Mouse (Mus musculus) forebrain, embryonic 11.5 days (tissue): ENCODE measurements at regions not wholly inside any gene's neighbourhood (a gene's known extent, or its start where the extent isn't known, plus 50 kb on each side); places are given as distances from the start of the nearest gene placed in this dataset.

ENCODE experiments used
- ATAC-seq: fragments of 200-750 bp; cut with Nextera tagmentation; replicated peaks from 2 replicates; pipeline ENCODE4 v1.8.0; 2017; ENCODE audit warnings: moderate TSS enrichment; ENCODE audit not compliant: low FRiP score
- DNase-seq: peaks from one replicate; pipeline ENCODE4 v3.0.0-alpha.2; 2017; ENCODE audit warnings: low spot score
- H3K27ac ChIP-seq: fragments of 300-500 bp; sonication (generic); 2 replicates; pipeline ENCODE4 v1.5.1; 2014; ENCODE audit warnings: low read depth, low read length
- H3K27me3 ChIP-seq: fragments of 300-500 bp; sonication (generic); 2 replicates; pipeline ENCODE4 v1.6.1; 2014; ENCODE audit warnings: mild to moderate bottlenecking, low read length, mixed read lengths; ENCODE audit not compliant: control insufficient read depth, insufficient read depth
- H3K36me3 ChIP-seq: fragments of 300-500 bp; sonication (generic); 2 replicates; pipeline ENCODE4 v1.6.1; 2014; ENCODE audit warnings: mild to moderate bottlenecking, low read length, moderate library complexity, mixed read lengths; ENCODE audit not compliant: control insufficient read depth, insufficient read depth
- H3K4me1 ChIP-seq: fragments of 300-500 bp; sonication (generic); replicated peaks from 2 replicates; pipeline ENCODE4 v1.6.1; 2014; ENCODE audit warnings: low read length, mixed read lengths; ENCODE audit not compliant: control insufficient read depth, insufficient read depth
- H3K4me2 ChIP-seq: fragments of 300-500 bp; sonication (generic); 2 replicates; pipeline ENCODE4 v1.6.1; 2014; ENCODE audit warnings: low read depth, mild to moderate bottlenecking, low read length, moderate library complexity, mixed read lengths; ENCODE audit not compliant: severe bottlenecking
- H3K4me3 ChIP-seq: fragments of 300-500 bp; sonication (generic); 2 replicates; pipeline ENCODE4 v1.5.1; 2014; ENCODE audit warnings: low read depth, low read length
- H3K9ac ChIP-seq: fragments of 300-500 bp; sonication (generic); 2 replicates; pipeline ENCODE4 v1.6.1; 2014; ENCODE audit warnings: low read length
- H3K9me3 ChIP-seq: fragments of 300-500 bp; sonication (generic); 2 replicates; pipeline ENCODE4 v1.6.1; 2016; ENCODE audit warnings: low read length, mixed read lengths; ENCODE audit not compliant: control insufficient read depth
- whole genome bisulfite sequencing: fragments of 180-500 bp; shearing (Covaris S2); extraction: QIAGEN DNeasy Blood & Tissue Kit; methylation state at CpG from one replicate; pipeline ENCODE4 v1.1.7; 2014; 5-methylcytosine and 5-hydroxymethylcytosine counted together

- DNase-seq (no peak), ATAC-seq (no peak)
- Histone ChIP-seq H3K36me3 (no peaks in the 10 kb centered on the region), H3K4me3 (no peak overlapping the region), H3K4me1 (peaks cover 12% of the 10 kb centered on the region; the same call in 1 of the 2 replicates), H3K9me3 (no peaks in the 10 kb centered on the region; the same call in 1 of the 2 replicates), H3K9ac (no peak overlapping the region), H3K4me2 (no peak overlapping the region), H3K27ac (peak overlapping the region; percentile 84; the same call in 1 of the 2 replicates), H3K27me3 (no peaks in the 10 kb centered on the region)
- 91% methylated on average over 8 of the region's 8 CpGs for WGBS
Observed at GRCm38 (mm10) chr7:73183761-73184160, 191.5 kb upstream of the Rgma start.

GRCm38 (mm10) chr7:73184208-73185070, 190.9 kb upstream of the Rgma start:
- WGBS = 85% methylated on average over 14 of the region's 14 CpGs
- ATAC-seq = 0 out of 2 replicates have a peak, but pooled peaks have one; percentile 32
- Histone ChIP-seq H3K4me3 (no peak overlapping the region), H3K36me3 (no peaks in the 10 kb centered on the region), H3K9me3 (no peaks in the 10 kb centered on the region; the same call in 1 of the 2 replicates), H3K27ac (peak overlapping the region; percentile 84), H3K27me3 (no peaks in the 10 kb centered on the region), H3K4me1 (peaks cover 12% of the 10 kb centered on the region; the same call in 1 of the 2 replicates), H3K4me2 (no peak overlapping the region), H3K9ac (peak overlapping the region; percentile 28; the same call in 1 of the 2 replicates)
- DNase-seq = no peak

GRCm38 (mm10) chr7:73185071-73185531, 190.2 kb upstream of the Rgma start:
- H3K27me3 ChIP-seq = no peaks in the 10 kb centered on the region
- H3K9me3 ChIP-seq = no peaks in the 10 kb centered on the region; the same call in 1 of the 2 replicates
- H3K4me1 ChIP-seq = peaks cover 12% of the 10 kb centered on the region; the same call in 1 of the 2 replicates
- H3K27ac ChIP-seq = peak overlapping the region; percentile 84
- no peak overlapping the region for H3K4me2 ChIP-seq
- H3K4me3 ChIP-seq = no peak overlapping the region
- ATAC-seq = peak; percentile 80
- DNase-seq = peak; percentile 68
- H3K36me3 ChIP-seq = no peaks in the 10 kb centered on the region
- WGBS = 27% methylated on average over 10 of the region's 10 CpGs
- H3K9ac ChIP-seq = peak overlapping the region; percentile 28

- peak overlapping the region; percentile 84 for H3K27ac ChIP-seq
- WGBS = 78% methylated on average over 5 of the region's 5 CpGs
- peaks cover 2% of the 10 kb centered on the region; the same call in 1 of the 2 replicates for H3K27me3 ChIP-seq
- H3K4me3 ChIP-seq = no peak overlapping the region
- no peaks in the 10 kb centered on the region; the same call in 1 of the 2 replicates for H3K9me3 ChIP-seq
- ATAC-seq = peak; percentile 26; the same call in 1 of the 2 replicates
- H3K4me2 ChIP-seq = no peak overlapping the region
- peaks cover 12% of the 10 kb centered on the region; the same call in 1 of the 2 replicates for H3K4me1 ChIP-seq
- H3K36me3 ChIP-seq = no peaks in the 10 kb centered on the region
- DNase-seq = no peak
- no peak overlapping the region; the same call in 1 of the 2 replicates for H3K9ac ChIP-seq
Observed at GRCm38 (mm10) chr7:73185591-73185990, 189.7 kb upstream of the Rgma start.

- Histone ChIP-seq H3K4me2 (no peak overlapping the region), H3K4me1 (peaks cover 20% of the 10 kb centered on the region), H3K36me3 (no peaks in the 10 kb centered on the region), H3K9me3 (no peaks in the 10 kb centered on the region; the same call in 1 of the 2 replicates), H3K4me3 (no peak overlapping the region), H3K27me3 (peaks cover 2% of the 10 kb centered on the region; the same call in 1 of the 2 replicates), H3K9ac (no peak overlapping the region), H3K27ac (no peak overlapping the region)
- WGBS = 89% methylated on average over 3 of the region's 3 CpGs
- ATAC-seq (no peak), DNase-seq (no peak)
Observed at GRCm38 (mm10) chr7:73186501-73186900, 188.8 kb upstream of the Rgma start.

DNA sequence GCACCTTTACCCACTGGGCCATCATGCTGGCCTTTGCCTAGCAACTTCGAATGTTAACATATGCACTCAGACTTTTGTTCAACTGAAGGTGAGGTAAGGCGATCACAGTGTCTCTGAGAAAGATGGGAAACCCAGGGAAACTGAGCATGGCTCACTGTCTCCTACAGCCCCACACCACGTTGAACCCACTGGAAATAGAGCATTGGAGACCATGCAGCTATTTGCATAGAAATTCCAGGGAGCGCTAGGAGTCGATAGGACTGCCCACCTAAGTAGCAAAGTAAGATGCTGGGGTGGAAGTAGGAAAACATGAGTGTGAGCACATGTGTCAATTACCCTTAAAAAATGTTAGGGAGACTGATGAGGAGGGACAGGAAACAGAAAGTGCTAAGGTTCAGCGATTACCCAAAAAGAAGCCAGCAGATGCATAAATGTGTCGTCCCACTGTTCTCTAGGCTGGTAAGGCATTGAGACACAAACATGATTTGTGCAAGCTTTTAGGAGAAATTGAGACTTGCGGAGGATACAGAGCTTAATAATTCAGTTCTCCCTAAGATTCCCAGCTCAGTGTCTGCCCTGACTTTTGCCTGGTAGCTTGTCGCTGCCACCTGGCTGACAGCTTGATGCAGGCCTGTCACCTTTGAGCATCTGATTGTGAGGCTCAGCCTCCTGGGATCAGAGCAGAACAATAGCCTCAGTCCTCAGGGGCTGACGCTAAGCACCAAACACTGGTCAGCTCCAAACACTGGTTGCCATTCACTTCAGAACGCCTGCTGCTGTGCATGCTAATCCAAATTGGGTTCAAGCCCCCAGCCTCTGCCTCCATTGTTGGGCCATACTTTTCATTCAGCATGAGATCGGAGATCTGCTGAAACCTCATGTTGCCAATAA, 183.7 kb upstream of the Rgma start:
- Histone ChIP-seq H3K4me2 (no peak overlapping the region), H3K4me3 (no peak overlapping the region), H3K27me3 (peaks cover 2% of the 10 kb centered on the region; the same call in 1 of the 2 replicates), H3K4me1 (peaks cover 18% of the 10 kb centered on the region), H3K9ac (no peak overlapping the region; the same call in 1 of the 2 replicates), H3K36me3 (no peaks in the 10 kb centered on the region), H3K9me3 (no peaks in the 10 kb centered on the region; the same call in 1 of the 2 replicates), H3K27ac (peak overlapping the region; percentile 65)
- DNase-seq (peak; percentile 77), ATAC-seq (peak; percentile 92)
- 19% methylated on average over 12 of the region's 12 CpGs for WGBS

- Histone ChIP-seq H3K27ac (peak overlapping the region; percentile 65; the same call in 1 of the 2 replicates), H3K36me3 (no peaks in the 10 kb centered on the region), H3K9ac (no peak overlapping the region), H3K9me3 (no peaks in the 10 kb centered on the region; the same call in 1 of the 2 replicates), H3K27me3 (peaks cover 2% of the 10 kb centered on the region; the same call in 1 of the 2 replicates), H3K4me1 (peaks cover 21% of the 10 kb centered on the region), H3K4me3 (no peak overlapping the region), H3K4me2 (no peak overlapping the region)
- ATAC-seq = no peak
- 57% methylated on average over 7 of the region's 7 CpGs for WGBS
- no peak for DNase-seq
Observed at GRCm38 (mm10) chr7:73192839-73193238, 182.5 kb upstream of the Rgma start.

GRCm38 (mm10) chr7:73195306-73195705, 180.0 kb upstream of the Rgma start:
- no peak for ATAC-seq
- Histone ChIP-seq H3K27me3 (peaks cover 2% of the 10 kb centered on the region; the same call in 1 of the 2 replicates), H3K4me1 (peaks cover 21% of the 10 kb centered on the region), H3K36me3 (no peaks in the 10 kb centered on the region), H3K4me3 (no peak overlapping the region), H3K4me2 (no peak overlapping the region), H3K9ac (no peak overlapping the region), H3K27ac (no peak overlapping the region), H3K9me3 (peaks cover 2% of the 10 kb centered on the region; the same call in 1 of the 2 replicates)
- WGBS = 60% methylated on average over 4 of the region's 4 CpGs
- DNase-seq = no peak
